Mouse (Mus musculus) MEL (cell line): ENCODE results near the gene Tmem235. TPM values are rescaled to one million over a fixed set of nuclear protein-coding genes. Genes with fewer than 3 reads are reported as not detected.

Experiments used
- DNase-seq: peaks from one replicate; pipeline ENCODE4 v3.0.0; 2011; ENCODE audit warnings: low read depth, low spot score
- H3K27ac ChIP-seq: 2 replicates; pipeline ENCODE4 v1.5.1; 2012; ENCODE audit warnings: low read depth, mild to moderate bottlenecking, control low read depth, low read length, moderate library complexity; ENCODE audit not compliant: control insufficient read depth
- H3K27me3 ChIP-seq, 2 experiments: fragments of 150-350 bp in 1 of 2; sonication (generic) in 1 of 2; 2 replicates each; pipeline ENCODE4 v1.6.1; 2012; ENCODE audit warnings: low read length in 2 of 2, mild to moderate bottlenecking in 2 of 2, improper control_type of control experiment in 1 of 2, moderate library complexity in 1 of 2; ENCODE audit not compliant: insufficient read depth in 2 of 2, control insufficient read depth in 1 of 2
- H3K36me3 ChIP-seq, 2 experiments: 2 replicates each; pipeline ENCODE4 v1.6.1; 2012 to 2014; ENCODE audit warnings: low read length in 2 of 2, improper control_type of control experiment in 1 of 2, inconsistent platforms in 1 of 2, mild to moderate bottlenecking in 1 of 2; ENCODE audit not compliant: insufficient read depth in 2 of 2, control insufficient read depth in 1 of 2
- H3K4me1 ChIP-seq, 2 experiments: fragments of 150-350 bp in 1 of 2; sonication (generic) in 1 of 2; 2 replicates each; pipeline ENCODE4 v1.6.1; 2012; ENCODE audit warnings: low read length in 2 of 2, improper control_type of control experiment in 1 of 2, mild to moderate bottlenecking in 1 of 2; ENCODE audit not compliant: insufficient read depth in 2 of 2, control insufficient read depth in 1 of 2
- H3K4me3 ChIP-seq, 2 experiments: fragments of 150-350 bp in 1 of 2; sonication (generic) in 1 of 2; 2 replicates each; pipeline ENCODE4 v1.5.1; 2012; ENCODE audit warnings: low read depth in 2 of 2, low read length in 2 of 2, mild to moderate bottlenecking in 2 of 2, moderate library complexity in 2 of 2, control low read depth in 1 of 2, improper control_type of control experiment in 1 of 2; ENCODE audit not compliant: control insufficient read depth in 1 of 2, insufficient read depth in 1 of 2
- H3K79me2 ChIP-seq: 2 replicates; pipeline ENCODE4 v1.6.1; 2012; ENCODE audit warnings: mild to moderate bottlenecking, low read length, moderate library complexity; ENCODE audit not compliant: control insufficient read depth, poor library complexity, insufficient read depth
- H3K9ac ChIP-seq: 2 replicates; pipeline ENCODE4 v1.6.1; 2012; ENCODE audit warnings: low read depth, mild to moderate bottlenecking, control low read depth, low read length, moderate library complexity; ENCODE audit not compliant: control insufficient read depth, poor library complexity, severe bottlenecking
- H3K9me3 ChIP-seq: fragments of 150-350 bp; sonication (generic); replicated peaks from 2 replicates; pipeline ENCODE4 v1.6.1; 2012; ENCODE audit warnings: mild to moderate bottlenecking, low read length, improper control_type of control experiment, moderate library complexity; ENCODE audit not compliant: insufficient read depth
- BHLHE40 ChIP-seq: IDR thresholded peaks from 2 replicates; pipeline ENCODE4 v1.6.1; 2012; ENCODE audit warnings: low read depth, mild to moderate bottlenecking, inconsistent platforms, low read length, improper control_type of control experiment, borderline replicate concordance
- CTCF ChIP-seq, 3 experiments: IDR thresholded peaks in 2 of 3; conservative IDR thresholded peaks in 1 of 3; 2 replicates each; pipeline ENCODE4 v1.5.1; 2011 to 2012; ENCODE audit warnings: low read length in 3 of 3, low read depth in 2 of 3, mild to moderate bottlenecking in 2 of 3, improper control_type of control experiment in 1 of 3, inconsistent platforms in 1 of 3, mixed read lengths in 1 of 3, moderate library complexity in 1 of 3; ENCODE audit not compliant: control insufficient read depth in 1 of 3, insufficient read depth in 1 of 3, poor library complexity in 1 of 3, severe bottlenecking in 1 of 3
- EP300 ChIP-seq, 2 experiments: IDR thresholded peaks; 2 replicates each; pipeline ENCODE4 v1.6.1; 2011; ENCODE audit warnings: improper control_type of control experiment in 2 of 2, low read length in 2 of 2, low read depth in 1 of 2, mild to moderate bottlenecking in 1 of 2
- HCFC1 ChIP-seq: IDR thresholded peaks from 2 replicates; pipeline ENCODE4 v1.6.1; 2012; ENCODE audit warnings: low read depth, mild to moderate bottlenecking, inconsistent platforms, low read length, improper control_type of control experiment, moderate library complexity
- JUND ChIP-seq: IDR thresholded peaks from 2 replicates; pipeline ENCODE4 v1.6.1; 2011; ENCODE audit warnings: low read depth, mild to moderate bottlenecking, improper control_type of control experiment, low read length
- MAFK ChIP-seq: IDR thresholded peaks from 2 replicates; pipeline ENCODE4 v1.6.1; 2011; ENCODE audit warnings: low read depth, mild to moderate bottlenecking, low read length, improper control_type of control experiment, borderline replicate concordance
- NELFE ChIP-seq: IDR thresholded peaks from 2 replicates; pipeline ENCODE4 v1.6.1; 2011; ENCODE audit warnings: low read depth, low read length, improper control_type of control experiment
- NRF1 ChIP-seq: IDR thresholded peaks from 2 replicates; pipeline ENCODE4 v1.6.1; 2014; ENCODE audit warnings: low read depth, mild to moderate bottlenecking, inconsistent platforms, low read length, improper control_type of control experiment, moderate library complexity; ENCODE audit not compliant: poor library complexity, insufficient read depth, severe bottlenecking
- POLR2AphosphoS5 ChIP-seq: IDR thresholded peaks from 2 replicates; pipeline ENCODE4 v1.6.1; 2012; ENCODE audit warnings: low read depth, borderline replicate concordance, mild to moderate bottlenecking, inconsistent platforms, low read length, moderate library complexity, mixed read lengths
- RCOR1 ChIP-seq: IDR thresholded peaks from 2 replicates; pipeline ENCODE4 v1.6.1; 2012; ENCODE audit warnings: low read depth, mild to moderate bottlenecking, inconsistent platforms, low read length, improper control_type of control experiment
- SMC3 ChIP-seq: IDR thresholded peaks from 2 replicates; pipeline ENCODE4 v1.6.1; 2011; ENCODE audit warnings: low read depth, low read length, improper control_type of control experiment
- TBP ChIP-seq: IDR thresholded peaks from 2 replicates; pipeline ENCODE4 v1.8.0; 2011; ENCODE audit warnings: low read depth, low read length, improper control_type of control experiment
- USF1 ChIP-seq: IDR thresholded peaks from 2 replicates; pipeline ENCODE4 v1.6.1; 2014; ENCODE audit warnings: low read depth, mild to moderate bottlenecking, inconsistent platforms, low read length, improper control_type of control experiment, moderate library complexity
- ZC3H11A ChIP-seq: IDR thresholded peaks from 2 replicates; pipeline ENCODE4 v1.6.1; 2012; ENCODE audit warnings: low read depth, mild to moderate bottlenecking, inconsistent platforms, low read length, improper control_type of control experiment
- ZMIZ1 ChIP-seq: IDR thresholded peaks from 2 replicates; pipeline ENCODE4 v1.6.1; 2012; ENCODE audit warnings: low read depth, mild to moderate bottlenecking, inconsistent platforms, low read length, improper control_type of control experiment, moderate library complexity
- ZNF384 ChIP-seq: IDR thresholded peaks from 2 replicates; pipeline ENCODE4 v1.6.1; 2012; ENCODE audit warnings: low read depth, mild to moderate bottlenecking, inconsistent platforms, low read length, improper control_type of control experiment
- polyA plus RNA-seq, 2 experiments: library from polyadenylated mRNA; stranded (reverse) in 1 of 2; unstranded in 1 of 2; fragments of >175 nt in 1 of 2; fragments of >200 nt in 1 of 2; gene quantifications; 2 replicates each; pipeline versions ENCODE4 v1.2.1 to v1.2.4; 2012; ENCODE audit warnings: low replicate concordance in 2 of 2, low read depth in 1 of 2; ENCODE audit not compliant: insufficient read length in 2 of 2, insufficient read depth in 1 of 2, missing spikeins in 1 of 2
- total RNA-seq: library from RNA; depleted of rRNA; stranded (reverse); fragments of 300-350 nt; gene quantifications from 2 replicates; pipeline ENCODE4 v1.2.3, GENCODE M21; 2012

Gene Tmem235
- total and polyA plus RNA-seq, 3 experiments = 0.04 TPM; not detected in 1

DNA sequence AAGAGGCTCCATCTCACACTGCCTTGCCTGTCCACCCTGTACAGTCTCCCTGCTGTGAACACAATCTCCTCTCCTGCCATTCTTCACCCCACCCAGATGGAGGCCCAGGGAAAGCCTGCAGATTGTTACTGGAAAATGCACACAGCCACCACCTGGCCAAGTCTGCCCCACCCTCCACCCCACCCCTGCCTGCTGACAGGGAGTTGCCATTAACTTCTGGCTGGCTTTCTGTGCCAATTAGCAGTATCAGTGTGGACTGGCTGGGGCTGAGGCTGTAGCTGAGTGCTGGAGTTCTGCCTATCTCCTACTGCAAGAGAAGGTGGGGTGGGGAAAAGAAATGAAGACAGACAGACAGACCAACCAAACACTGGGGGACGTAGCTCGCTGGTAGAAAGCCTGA lies 22.0 kb upstream of the Tmem235 start (continued):
- TF ChIP-seq NRF1 = 0 out of 2 replicates have a peak, but pooled peaks have one; percentile 14
- TF ChIP-seq ZMIZ1 = no peak
- TF ChIP-seq RCOR1 = peak; percentile 43; the same call in 1 of the 2 replicates
- no peak; the same call in 1 of the 2 replicates for TF ChIP-seq SMC3
- no peak for TF ChIP-seq ZC3H11A
- TF ChIP-seq CTCF (IDR thresholded peaks at IDR 0.05 in 2 of 3, conservative IDR thresholded peaks at IDR 0.05 in 1 of 3; ENCODE audit: control insufficient read depth in 1 of 3, insufficient read depth in 1 of 3, low read depth in 2 of 3, low read length in 3 of 3, poor library complexity in 1 of 3, severe bottlenecking in 1 of 3) = no peak
- TF ChIP-seq BHLHE40 = 0 out of 2 replicates have a peak, but pooled peaks have one; percentile 34
- no peak for TF ChIP-seq JUND

- no peaks in the 10 kb centered on the region for H3K27me3 ChIP-seq
- no peaks in the 10 kb centered on the region for H3K79me2 ChIP-seq
- TF ChIP-seq EP300 (IDR thresholded peaks at IDR 0.05; ENCODE audit: low read depth in 1 of 2, low read length in 2 of 2) (no peak), NELFE (peak; percentile 10; the same call in 1 of the 2 replicates), TBP (0 out of 2 replicates have a peak, but pooled peaks have one; percentile 3)
- no peaks in the 10 kb centered on the region for H3K9me3 ChIP-seq
- H3K4me3 ChIP-seq = peak overlapping the region in 1 of 2 experiments; percentile 13; a peak in 2 of 4 replicates
- peak overlapping the region; percentile 27 for H3K9ac ChIP-seq
- DNase-seq = no peak
- peaks cover 21 to 28% of the 10 kb centered on the region in 2 experiments for H3K4me1 ChIP-seq
- peak overlapping the region; percentile 73 for H3K27ac ChIP-seq
- peaks cover 0 to 17% of the 10 kb centered on the region in 2 experiments; a peak in 2 of 4 replicates for H3K36me3 ChIP-seq
Observed at GRCm38 (mm10) chr11:117839021-117839420, 21.5 kb upstream of the Tmem235 start.

DNA sequence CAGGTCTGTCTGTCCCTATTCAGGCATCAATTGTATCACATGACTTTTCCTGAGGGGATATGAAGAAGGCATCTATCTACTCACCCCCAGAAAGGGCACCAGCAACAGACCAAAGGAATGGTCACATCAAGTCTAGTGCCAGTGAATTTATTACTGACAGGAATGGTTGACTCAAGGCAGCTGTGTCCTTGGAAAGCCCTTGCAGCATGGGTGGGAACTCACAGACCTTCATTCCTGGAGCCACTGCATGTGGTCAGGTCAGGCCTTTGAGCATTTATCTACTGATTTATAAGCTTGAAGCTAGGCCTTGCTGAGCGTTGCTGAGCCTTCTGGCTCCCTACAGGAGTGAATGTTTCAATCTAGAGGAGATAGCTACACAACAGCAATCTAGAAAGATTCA lies 19.6 kb upstream of the Tmem235 start:
- H3K36me3 ChIP-seq = peaks cover 0 to 17% of the 10 kb centered on the region in 2 experiments; a peak in 2 of 4 replicates
- no peak overlapping the region for H3K4me3 ChIP-seq
- H3K9ac ChIP-seq = no peak overlapping the region
- TF ChIP-seq USF1 (peak; percentile 55; the same call in 1 of the 2 replicates), ZNF384 (no peak), POLR2AphosphoS5 (no peak), MAFK (no peak), HCFC1 (no peak), RCOR1 (no peak)
- no peaks in the 10 kb centered on the region for H3K27me3 ChIP-seq
- H3K9me3 ChIP-seq = no peaks in the 10 kb centered on the region
- no peaks in the 10 kb centered on the region for H3K79me2 ChIP-seq
- H3K27ac ChIP-seq = no peak overlapping the region
- no peak for DNase-seq
- peaks cover 21 to 28% of the 10 kb centered on the region in 2 experiments for H3K4me1 ChIP-seq
